Mouse (Mus musculus): Measurements from ENCODE around the gene Ear14. TPM values are rescaled to one million over a fixed set of nuclear protein-coding genes. Genes with fewer than 3 reads are reported as not detected.

The Ear14 gene
- polyA plus RNA-seq (2014; fragmentation: Illumina TruSeq; extraction: RNeasy Lipid Tissue Mini Kit (QIAGEN cat#74804); ENCODE audit: low read depth, low replicate concordance) = not detected

DNA sequence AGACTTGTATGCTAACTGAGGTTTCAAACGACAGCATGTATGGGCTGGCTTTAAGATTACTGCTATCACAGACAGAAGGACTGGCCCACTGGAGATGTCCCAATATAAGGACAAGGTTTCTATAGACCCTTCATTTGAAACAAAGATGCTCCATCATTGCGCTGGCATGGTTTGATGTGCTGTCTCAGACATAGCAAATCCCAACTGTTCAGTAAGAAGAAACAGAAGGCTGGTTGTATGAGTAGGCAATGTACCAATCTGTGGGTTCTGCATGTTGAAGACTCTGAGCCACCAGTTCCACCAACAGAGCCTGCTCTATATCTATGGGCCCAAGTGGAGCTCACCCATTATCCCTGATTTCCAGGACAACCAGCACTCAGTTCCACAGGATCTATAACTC lies at the start of gene Ear14:
TSS of gene Ear14 (plus strand) at position 277 of the 400 bp plus-strand sequence.

DNA sequence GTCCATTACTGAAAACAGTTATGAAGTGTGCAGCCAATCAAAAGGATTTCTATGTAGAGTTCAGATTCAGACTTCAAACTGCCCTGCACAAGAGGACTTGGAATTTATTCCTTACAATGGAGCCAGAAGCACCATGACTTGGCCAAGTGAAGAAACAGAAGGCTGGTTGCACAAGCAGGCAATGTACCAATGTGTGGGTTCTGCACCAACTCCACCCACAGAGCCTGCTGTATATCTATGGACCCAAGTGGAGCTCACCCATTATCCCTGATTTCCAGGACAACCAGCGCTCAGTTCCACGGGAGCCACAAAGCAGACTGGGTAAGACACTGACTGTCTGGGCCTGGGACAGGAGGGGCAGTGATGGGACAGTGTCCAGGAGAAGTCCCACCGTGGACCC lies 41.2 kb upstream of the Ear14 start, which contains the start of gene Rnase2b:
TSS of gene Rnase2b (plus strand) at position 285 of the 400 bp plus-strand sequence.

DNA sequence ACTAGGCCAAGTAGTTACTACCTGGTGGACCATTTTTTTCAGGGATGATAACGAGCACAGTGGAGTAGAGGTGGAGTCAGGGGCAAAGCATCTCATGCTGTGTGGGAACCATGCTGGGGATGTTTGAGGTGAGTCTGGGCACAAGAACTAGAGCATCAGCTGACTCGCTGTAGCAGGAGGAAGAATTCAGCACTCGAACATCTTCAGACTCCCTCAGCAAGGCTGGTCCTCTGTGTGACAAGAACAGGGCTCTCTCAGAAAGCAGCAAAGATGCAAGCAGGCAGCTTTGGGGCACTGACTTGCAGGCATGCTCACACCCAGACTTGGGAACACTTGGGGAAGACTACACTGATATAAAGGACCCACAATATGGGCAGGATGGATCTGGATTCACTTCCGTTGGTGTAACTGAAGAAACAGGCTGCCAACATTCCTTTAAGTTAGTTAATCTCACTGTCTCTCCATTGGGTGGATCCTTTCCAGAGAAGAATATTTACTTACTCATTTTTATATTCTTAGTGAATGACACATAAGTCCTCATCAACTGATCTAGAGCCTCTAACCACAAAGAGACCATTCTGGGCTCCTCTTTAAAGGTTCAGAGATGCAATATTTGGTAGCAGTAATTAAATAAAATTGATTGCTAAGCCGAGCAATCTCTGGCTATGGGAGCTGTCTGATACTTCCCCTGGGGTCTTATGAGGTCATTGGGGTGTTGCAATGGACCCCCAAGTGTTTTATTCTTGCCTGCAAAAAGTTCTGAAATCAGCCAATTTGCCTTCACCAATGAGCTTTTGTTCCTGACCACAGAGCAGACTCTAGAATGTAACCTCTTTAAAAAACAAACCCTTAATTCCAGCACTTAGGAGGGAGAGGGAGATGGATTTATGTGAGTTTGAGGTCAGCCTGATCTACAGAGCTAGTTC lies 3.8 kb upstream of the Ear14 start, which contains the start of gene Ang2:
TSS of gene Ang2 (minus strand) at position 51 of the 926 bp plus-strand sequence.

Other genes starting within 250 kb of the Ear14 start
- gene Pnp2, start 247.4 kb upstream of the Ear14 start, polyA plus RNA-seq (2014; fragmentation: Illumina TruSeq; extraction: RNeasy Lipid Tissue Mini Kit (QIAGEN cat#74804); ENCODE audit: low read depth, low replicate concordance) = 6.4 TPM
- 2,147 TPM for gene Rnase10, start 195.6 kb upstream of the Ear14 start, polyA plus RNA-seq (2014; fragmentation: Illumina TruSeq; extraction: RNeasy Lipid Tissue Mini Kit (QIAGEN cat#74804); ENCODE audit: low read depth, low replicate concordance)
- gene Rnase9, start 161.5 kb upstream of the Ear14 start, polyA plus RNA-seq (2014; fragmentation: Illumina TruSeq; extraction: RNeasy Lipid Tissue Mini Kit (QIAGEN cat#74804); ENCODE audit: low read depth, low replicate concordance) = 2,038 TPM
- gene Rnase11, start 153.2 kb upstream of the Ear14 start, polyA plus RNA-seq (2014; fragmentation: Illumina TruSeq; extraction: RNeasy Lipid Tissue Mini Kit (QIAGEN cat#74804); ENCODE audit: low read depth, low replicate concordance) = 24.1 TPM
- gene Rnase12, start 145.7 kb upstream of the Ear14 start, polyA plus RNA-seq (2014; fragmentation: Illumina TruSeq; extraction: RNeasy Lipid Tissue Mini Kit (QIAGEN cat#74804); ENCODE audit: low read depth, low replicate concordance) = 742 TPM
- not detected for gene Olfr750, start 129.0 kb upstream of the Ear14 start, polyA plus RNA-seq (2014; fragmentation: Illumina TruSeq; extraction: RNeasy Lipid Tissue Mini Kit (QIAGEN cat#74804); ENCODE audit: low read depth, low replicate concordance)
- 182 TPM for gene Rnase4, start 112.3 kb upstream of the Ear14 start, polyA plus RNA-seq (2014; fragmentation: Illumina TruSeq; extraction: RNeasy Lipid Tissue Mini Kit (QIAGEN cat#74804); ENCODE audit: low read depth, low replicate concordance)
- gene Ang, start 112.2 kb upstream of the Ear14 start, polyA plus RNA-seq (2014; fragmentation: Illumina TruSeq; extraction: RNeasy Lipid Tissue Mini Kit (QIAGEN cat#74804); ENCODE audit: low read depth, low replicate concordance) = 18.2 TPM
- gene Eddm3b, start 89.0 kb upstream of the Ear14 start, polyA plus RNA-seq (2014; fragmentation: Illumina TruSeq; extraction: RNeasy Lipid Tissue Mini Kit (QIAGEN cat#74804); ENCODE audit: low read depth, low replicate concordance) = 270 TPM
- 13.8 TPM for gene Rnase6, start 79.5 kb upstream of the Ear14 start, polyA plus RNA-seq (2014; fragmentation: Illumina TruSeq; extraction: RNeasy Lipid Tissue Mini Kit (QIAGEN cat#74804); ENCODE audit: low read depth, low replicate concordance)
- gene Rnase1, start 56.6 kb upstream of the Ear14 start, polyA plus RNA-seq (2014; fragmentation: Illumina TruSeq; extraction: RNeasy Lipid Tissue Mini Kit (QIAGEN cat#74804); ENCODE audit: low read depth, low replicate concordance) = 1.8 TPM
- not detected for gene Rnase2b, start 41.1 kb upstream of the Ear14 start, polyA plus RNA-seq (2014; fragmentation: Illumina TruSeq; extraction: RNeasy Lipid Tissue Mini Kit (QIAGEN cat#74804); ENCODE audit: low read depth, low replicate concordance)
- gene Ang2, start 4.2 kb upstream of the Ear14 start, polyA plus RNA-seq (2014; fragmentation: Illumina TruSeq; extraction: RNeasy Lipid Tissue Mini Kit (QIAGEN cat#74804); ENCODE audit: low read depth, low replicate concordance) = not detected
- gene Rnase2a, start 52.7 kb downstream of the Ear14 start, polyA plus RNA-seq (2014; fragmentation: Illumina TruSeq; extraction: RNeasy Lipid Tissue Mini Kit (QIAGEN cat#74804); ENCODE audit: low read depth, low replicate concordance) = 1.1 TPM
- not detected for gene Gm7247, start 158.4 kb downstream of the Ear14 start, polyA plus RNA-seq (2014; fragmentation: Illumina TruSeq; extraction: RNeasy Lipid Tissue Mini Kit (QIAGEN cat#74804); ENCODE audit: low read depth, low replicate concordance)
- gene Vmn2r88, start 207.4 kb downstream of the Ear14 start, polyA plus RNA-seq (2014; fragmentation: Illumina TruSeq; extraction: RNeasy Lipid Tissue Mini Kit (QIAGEN cat#74804); ENCODE audit: low read depth, low replicate concordance) = not detected
- gene Vmn2r89, start 248.5 kb downstream of the Ear14 start, polyA plus RNA-seq (2014; fragmentation: Illumina TruSeq; extraction: RNeasy Lipid Tissue Mini Kit (QIAGEN cat#74804); ENCODE audit: low read depth, low replicate concordance) = not detected

Data from adipose tissue, adult 10 weeks (tissue).